Mouse (Mus musculus) cerebellum, adult (tissue): ENCODE data around the gene Zfp652.

ENCODE experiments used
- ATAC-seq: cut with Nextera tagmentation; 2 replicates; pipeline ENCODE4 v1.9.2; 2017; ENCODE audit warnings: mild to moderate bottlenecking, moderate library complexity, mixed read lengths; ENCODE audit not compliant: insufficient number of reproducible peaks, low FRiP score, low TSS enrichment

Gene Zfp652

DNA sequence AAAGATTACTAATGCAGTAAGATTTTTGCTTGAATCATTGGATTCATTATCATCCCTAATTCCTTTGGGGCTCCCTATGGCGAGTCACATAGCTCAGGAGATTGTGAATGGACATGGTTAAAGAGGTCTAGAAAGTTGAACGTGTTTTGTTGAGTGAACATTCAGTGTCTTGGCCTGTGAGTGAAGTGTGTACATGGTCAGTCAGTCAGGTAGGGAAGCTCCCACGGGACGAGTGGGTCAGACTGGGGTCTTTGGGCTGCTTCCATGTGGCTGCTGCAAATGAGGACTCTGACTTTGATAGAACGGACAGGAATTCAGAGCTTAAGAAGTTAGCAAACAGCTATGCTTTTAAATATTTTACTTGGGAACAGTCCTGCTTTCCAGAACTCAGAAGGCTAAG is 48.0 kb downstream of the Zfp652 start:
- ATAC-seq: no peak

- ATAC-seq: no peak
Measured at GRCm38 (mm10) chr11:95762996-95763395, 50.5 kb downstream of the Zfp652 start.

DNA sequence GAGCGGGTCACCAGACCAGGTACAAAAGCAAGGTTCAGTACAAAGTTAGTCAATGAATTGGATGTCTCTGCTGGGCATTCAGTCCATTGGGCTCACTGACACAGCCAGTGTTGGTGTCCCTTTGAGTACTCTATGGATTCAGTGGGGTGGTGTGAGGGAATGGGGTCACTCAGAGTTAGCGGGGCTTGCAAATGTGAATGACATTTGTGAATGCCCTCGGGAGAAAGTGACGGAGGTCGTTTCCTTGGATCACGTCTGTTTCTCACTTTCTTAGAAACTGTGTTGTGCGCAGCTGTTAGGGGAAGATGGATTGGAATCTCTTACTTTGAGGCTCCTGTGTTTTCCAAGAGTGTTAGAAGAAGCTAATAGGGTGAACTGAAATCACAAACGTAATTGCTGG is 52.3 kb downstream of the Zfp652 start:
- no peak for ATAC-seq

GRCm38 (mm10) chr11:95765334-95765733 is 52.9 kb downstream of the Zfp652 start:
- no peak for ATAC-seq

DNA sequence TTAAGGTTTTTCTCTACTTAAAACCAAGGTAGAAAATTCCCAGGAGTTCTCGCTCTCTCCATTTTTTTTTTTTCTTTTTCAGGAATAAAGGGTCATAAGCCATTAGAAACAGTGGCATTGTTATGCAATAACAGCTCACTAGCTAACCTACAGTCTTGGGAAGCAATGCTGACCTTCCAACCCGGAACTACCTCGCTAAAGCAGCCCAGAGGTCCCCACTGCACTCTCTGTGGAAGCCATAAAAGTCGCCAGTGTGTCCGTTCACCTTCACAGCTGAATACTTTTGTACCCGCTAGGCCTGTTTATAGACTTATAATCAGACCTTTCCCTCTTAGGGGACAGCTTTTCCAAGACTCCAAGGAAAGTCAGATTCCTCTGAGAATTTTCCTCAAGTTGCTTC is 55.8 kb downstream of the Zfp652 start:
- ATAC-seq: no peak

DNA sequence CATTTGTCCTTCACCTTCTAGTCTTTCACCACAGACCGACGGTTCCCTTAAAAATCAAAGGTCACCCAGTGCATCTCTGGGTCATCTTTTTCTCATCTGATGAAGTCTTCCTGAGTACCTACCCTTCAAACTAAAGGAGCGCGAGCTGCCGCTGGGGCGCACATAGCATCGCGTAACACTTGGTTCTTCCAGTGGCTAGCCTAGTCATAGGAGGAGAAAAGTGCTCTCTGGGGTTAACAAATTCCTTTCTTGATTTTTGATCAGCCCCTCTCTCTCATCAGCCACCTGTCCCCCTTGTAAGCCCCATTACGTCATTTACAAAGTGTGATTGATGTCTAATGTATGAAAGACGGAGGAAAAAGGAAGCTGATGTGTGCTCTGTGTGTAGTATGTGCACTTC is 56.7 kb downstream of the Zfp652 start:
- no peak for ATAC-seq

- ATAC-seq: no peak
Measured at GRCm38 (mm10) chr11:95770720-95771364, 58.4 kb downstream of the Zfp652 start.

- ATAC-seq: no peak
Measured at GRCm38 (mm10) chr11:95771665-95772064, 59.2 kb downstream of the Zfp652 start.

- ATAC-seq: no peak
Measured at GRCm38 (mm10) chr11:95773264-95773663, 60.8 kb downstream of the Zfp652 start.

GRCm38 (mm10) chr11:95777323-95778297 is 65.1 kb downstream of the Zfp652 start:
- no peak for ATAC-seq

DNA sequence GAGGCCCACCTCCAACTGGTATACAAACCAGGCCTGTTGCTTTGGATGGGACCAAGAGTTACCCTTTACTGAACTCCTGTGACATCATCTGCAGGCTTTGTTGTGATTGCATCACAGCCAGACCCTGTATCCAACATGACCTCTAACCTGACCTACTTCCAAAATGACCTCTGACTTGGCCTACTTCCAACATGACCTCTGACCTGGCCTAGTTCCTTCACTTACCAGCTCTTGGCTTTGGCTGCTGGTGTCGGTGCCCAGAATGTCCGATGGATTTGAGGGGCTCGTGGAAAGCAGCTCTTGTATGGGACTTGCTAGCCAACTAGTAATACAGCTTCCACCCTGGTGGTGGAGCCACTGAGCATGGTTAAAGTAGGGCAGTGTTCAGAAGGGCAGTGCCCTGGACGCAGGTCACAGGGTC is 66.4 kb downstream of the Zfp652 start:
- no peak for ATAC-seq

DNA sequence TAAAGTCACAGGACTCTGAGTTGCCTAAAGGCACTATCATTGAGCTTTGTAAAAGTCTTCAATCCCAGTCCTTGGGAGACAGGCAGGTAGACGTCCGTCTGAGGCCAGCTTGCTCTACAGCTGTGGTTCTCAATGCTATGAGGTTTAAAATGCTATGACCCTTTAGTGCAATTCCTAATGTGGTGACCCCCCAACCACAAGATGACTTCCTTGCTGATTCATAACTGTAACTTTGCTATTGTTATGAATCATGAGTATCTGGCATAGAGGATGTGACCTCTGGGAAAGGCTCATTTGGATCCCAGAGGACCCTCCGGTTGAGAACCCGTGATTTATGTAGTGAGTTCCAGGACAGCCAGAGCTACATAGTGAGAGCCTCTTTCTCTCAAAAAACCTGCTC is 66.9 kb downstream of the Zfp652 start:
- ATAC-seq: no peak

DNA sequence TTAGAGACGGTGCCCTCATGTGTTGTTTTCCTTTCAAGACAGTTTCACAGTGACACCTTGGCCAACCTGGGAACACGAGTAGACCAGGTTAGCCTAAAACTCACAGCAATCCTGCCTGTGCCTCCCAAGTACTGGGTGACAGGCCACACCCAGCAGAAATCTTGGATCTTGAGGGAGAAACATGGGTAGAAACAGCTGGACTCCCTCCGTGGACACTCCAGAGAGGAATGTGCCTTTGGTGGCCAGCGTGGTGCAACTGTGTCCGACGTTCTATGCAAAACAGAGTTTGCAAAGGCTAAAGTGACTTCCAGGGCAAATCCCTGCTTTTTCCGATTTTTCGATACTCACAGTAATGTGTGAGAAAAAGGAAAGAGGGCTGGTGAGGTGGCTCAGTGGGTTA is 68.0 kb downstream of the Zfp652 start:
- no peak for ATAC-seq

- ATAC-seq: no peak
Measured at GRCm38 (mm10) chr11:95781557-95781956, 69.1 kb downstream of the Zfp652 start.

DNA sequence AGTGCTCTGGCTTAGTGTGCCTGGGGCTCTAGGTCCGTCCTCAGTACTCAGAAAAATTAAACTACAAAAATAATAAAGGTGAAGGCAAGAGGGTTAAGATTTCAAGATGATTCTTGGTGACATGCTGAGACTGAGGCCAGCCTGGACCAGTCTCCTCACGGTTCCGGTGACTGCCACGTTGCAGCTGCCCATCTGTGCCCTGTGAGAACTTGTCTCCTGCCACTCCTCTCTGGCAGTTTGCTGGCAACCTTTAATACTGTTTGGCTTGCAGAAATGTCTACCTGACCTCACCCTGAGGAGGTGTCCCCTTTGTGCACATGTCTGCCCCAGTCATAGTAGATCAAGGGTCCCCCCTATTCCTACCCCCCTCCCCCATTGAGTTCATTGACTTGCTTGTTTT is 71.0 kb downstream of the Zfp652 start:
- ATAC-seq: no peak

DNA sequence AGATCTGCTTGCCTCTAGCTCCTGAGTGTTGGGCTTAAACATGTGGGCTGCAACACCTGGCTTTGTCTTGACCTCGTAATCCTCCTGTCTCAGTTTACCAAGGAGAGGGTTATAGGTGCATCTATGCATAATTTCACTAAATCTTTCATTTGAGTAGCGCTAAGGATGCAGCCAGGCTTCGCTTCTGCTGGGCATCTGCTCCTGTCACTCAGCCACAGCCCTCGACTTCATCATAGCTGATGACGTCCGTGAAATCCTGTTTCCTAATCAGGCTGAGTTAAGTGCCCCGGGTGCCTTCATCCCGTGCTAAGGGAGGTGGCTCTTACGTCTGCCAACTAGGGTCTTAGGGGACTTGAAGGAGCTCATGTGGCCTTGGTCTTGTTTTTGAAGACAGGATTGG is 71.5 kb downstream of the Zfp652 start:
- ATAC-seq: no peak

- no peak for ATAC-seq
Measured at GRCm38 (mm10) chr11:95785675-95786074, 73.2 kb downstream of the Zfp652 start.

- ATAC-seq: no peak
Measured at GRCm38 (mm10) chr11:95786511-95786910, 74.0 kb downstream of the Zfp652 start.

DNA sequence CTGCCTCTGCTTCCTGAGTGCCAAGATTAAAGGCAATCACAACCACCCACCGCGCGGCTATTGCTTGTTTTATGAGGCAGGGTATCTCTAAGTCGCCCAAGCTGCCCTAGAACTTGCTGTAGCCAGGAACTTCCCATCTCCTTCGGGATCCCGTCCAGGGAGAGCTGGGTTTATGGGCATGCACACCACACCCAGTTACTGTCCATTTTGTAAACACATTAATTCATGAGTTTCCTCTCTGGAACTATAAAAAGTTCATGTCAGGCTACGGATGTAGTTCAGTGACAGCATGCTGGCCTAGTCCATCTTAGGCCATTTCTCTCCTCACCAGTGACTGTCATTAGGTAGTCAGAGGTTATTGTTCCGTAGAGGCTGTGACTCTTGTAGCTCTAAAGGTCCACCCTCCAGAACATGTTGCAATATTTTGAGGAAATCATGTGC is 77.0 kb downstream of the Zfp652 start:
- no peak for ATAC-seq

DNA sequence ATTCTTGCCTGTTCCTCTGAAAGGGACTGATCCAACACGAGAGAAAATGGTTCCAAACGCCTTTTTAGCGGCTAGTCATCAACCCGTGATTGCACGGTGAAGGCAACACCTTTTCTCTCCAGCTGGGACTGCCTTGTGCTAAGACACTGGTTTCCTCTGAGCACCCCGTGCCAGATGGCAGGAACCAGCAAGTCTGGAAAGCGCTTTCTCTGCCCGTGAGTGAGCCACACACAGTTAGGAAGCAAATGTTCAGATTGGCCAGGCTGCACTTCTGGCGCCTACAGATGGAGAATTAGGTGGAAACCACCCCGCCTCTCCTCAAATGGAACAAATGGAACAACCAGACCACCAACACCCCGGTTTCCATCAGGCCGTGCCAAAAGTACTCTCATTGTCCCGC is 79.3 kb downstream of the Zfp652 start:
- ATAC-seq: no peak

DNA sequence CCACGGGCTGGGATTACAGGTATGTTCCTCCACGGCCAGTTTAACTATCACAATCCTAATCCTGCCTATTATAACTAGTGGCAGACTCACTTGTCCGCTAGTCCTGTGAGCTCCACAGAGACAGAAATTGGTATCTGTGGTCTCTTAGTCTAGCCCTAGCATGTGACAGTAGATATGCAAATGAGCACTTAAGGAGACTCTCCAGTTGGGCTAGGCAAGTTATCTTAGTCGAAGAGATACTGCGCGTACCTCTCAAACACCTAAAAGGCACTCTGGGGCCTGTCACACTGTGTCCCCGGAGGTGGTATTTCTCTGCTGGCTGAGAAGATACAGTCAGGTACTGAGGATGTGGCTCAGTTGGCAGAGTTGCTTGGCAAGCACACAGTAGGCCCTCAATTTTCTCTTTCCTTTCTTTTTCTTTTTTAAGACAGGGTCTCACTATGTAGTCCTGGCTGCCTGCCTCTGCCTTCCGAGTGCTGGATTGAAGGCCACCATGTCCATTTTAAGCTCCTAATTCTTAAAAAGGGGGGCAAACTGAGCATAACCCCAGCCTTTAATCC is 80.6 kb downstream of the Zfp652 start:
- ATAC-seq: no peak
